Mouse (Mus musculus) stomach, embryonic 14.5 days (tissue): ENCODE data around the gene Fbxw8. TPM values are rescaled to one million over a fixed set of nuclear protein-coding genes. Genes with fewer than 3 reads are reported as not detected.

Experiments used
- ATAC-seq: fragments of 200-750 bp; cut with Nextera tagmentation; 2 replicates; pipeline ENCODE4 v1.8.0; 2017; ENCODE audit warnings: low read depth, moderate TSS enrichment; ENCODE audit not compliant: insufficient number of reproducible peaks, insufficient read depth, low FRiP score
- H3K27ac ChIP-seq: fragments of 300-500 bp; sonication (generic); 2 replicates; pipeline ENCODE4 v1.5.1; 2014; ENCODE audit warnings: mild to moderate bottlenecking, low read length, moderate library complexity, mixed read lengths
- H3K27me3 ChIP-seq: fragments of 300-500 bp; sonication (generic); 2 replicates; pipeline ENCODE4 v1.6.1; 2014; ENCODE audit warnings: low read length, control low read depth, mixed read lengths; ENCODE audit not compliant: control insufficient read depth, insufficient read depth
- H3K36me3 ChIP-seq: fragments of 300-500 bp; sonication (generic); 2 replicates; pipeline ENCODE4 v1.6.1; 2014; ENCODE audit warnings: mild to moderate bottlenecking, control low read depth, low read length, moderate library complexity, mixed read lengths; ENCODE audit not compliant: control insufficient read depth, insufficient read depth
- H3K4me1 ChIP-seq: fragments of 300-500 bp; sonication (generic); 2 replicates; pipeline ENCODE4 v1.6.1; 2014; ENCODE audit warnings: low read length, control low read depth, mixed read lengths; ENCODE audit not compliant: control insufficient read depth, insufficient read depth
- H3K4me2 ChIP-seq: fragments of 300-500 bp; sonication (generic); replicated peaks from 2 replicates; pipeline ENCODE4 v1.6.1; 2014; ENCODE audit warnings: low read depth, low read length, control low read depth
- H3K4me3 ChIP-seq: fragments of 300-500 bp; sonication (generic); 2 replicates; pipeline ENCODE4 v1.5.1; 2014; ENCODE audit warnings: low read depth, low read length, control low read depth
- H3K9ac ChIP-seq: fragments of 300-500 bp; sonication (generic); replicated peaks from 2 replicates; pipeline ENCODE4 v1.6.1; 2014; ENCODE audit warnings: low read depth, mild to moderate bottlenecking, control low read depth, low read length, moderate library complexity, mixed read lengths
- H3K9me3 ChIP-seq: fragments of 300-500 bp; sonication (generic); 2 replicates; pipeline ENCODE4 v1.6.1; 2016; ENCODE audit warnings: low read depth, low read length, control low read depth; ENCODE audit not compliant: control insufficient read depth
- WGBS: fragments of 180-500 bp; shearing (Covaris S2); extraction: QIAGEN DNeasy Blood & Tissue Kit; methylation state at CpG from one replicate; pipeline ENCODE4 v1.1.7; 2014; 5-methylcytosine and 5-hydroxymethylcytosine counted together
- polyA plus RNA-seq: library from polyadenylated mRNA; unstranded; fragments of >200 nt; fragmentation: Nextera tagmentation; extraction: Ambion mirVana; gene quantifications from 2 replicates; pipeline ENCODE4 v1.2.1, GENCODE M21; 2014

Gene Fbxw8
- 22.5 and 23.9 TPM in 2 replicates for polyA plus RNA-seq

DNA sequence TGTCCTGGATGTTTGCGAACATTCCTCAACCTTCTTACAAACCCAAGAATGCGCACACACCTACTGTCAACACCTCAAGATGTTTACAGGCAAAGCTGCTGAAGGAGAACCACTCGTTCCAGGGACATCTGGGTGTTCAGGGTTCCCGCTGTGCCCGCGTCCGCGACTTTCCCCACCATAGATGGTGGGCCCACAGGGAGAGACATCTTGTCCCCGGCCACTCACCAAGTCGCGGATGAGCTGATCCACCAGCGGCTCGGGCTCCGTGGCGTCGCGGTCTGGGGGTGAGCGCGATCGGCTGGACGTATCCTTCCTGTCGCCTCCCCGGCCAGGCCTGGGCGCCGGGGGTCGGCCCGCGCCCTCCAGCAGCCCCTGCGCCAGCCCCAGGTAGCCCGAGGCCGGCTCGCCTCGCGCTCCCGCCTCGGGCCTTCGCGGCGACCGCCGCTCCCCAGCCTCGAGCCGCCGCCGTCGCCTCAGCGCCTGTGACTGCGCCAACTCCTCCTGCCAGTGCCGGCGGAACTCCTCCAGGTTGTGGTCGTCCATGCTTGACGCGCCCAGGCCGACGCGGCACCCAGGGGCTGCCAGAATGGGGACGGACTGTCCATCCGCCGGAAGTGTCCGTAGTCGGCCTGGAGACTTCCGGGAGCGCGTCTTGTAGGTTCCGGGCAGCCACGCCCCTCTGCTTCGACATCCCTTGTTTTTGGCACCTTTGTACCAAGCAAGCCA, at the start of gene Fbxw8:
Gene Fbxw8 (minus strand): TSS at position 626 of the 726 bp plus-strand sequence.
- H3K4me2 ChIP-seq, result peak within 1 kb of the TSS; percentile 64
- peaks cover 8% of the 10 kb centered on the region; the same call in 1 of the 2 replicates for H3K4me1 ChIP-seq
- under 1% methylated on average over 65 of the region's 67 CpGs for WGBS
- no peak within 1 kb of the TSS for H3K27ac ChIP-seq
- no peaks in the 10 kb centered on the region for H3K9me3 ChIP-seq
- peak; percentile 85 for ATAC-seq
- peak within 1 kb of the TSS; percentile 84 for H3K9ac ChIP-seq
- peaks cover 9% of the 10 kb centered on the region; the same call in 1 of the 2 replicates for H3K36me3 ChIP-seq
- peak within 1 kb of the TSS; percentile 96 for H3K4me3 ChIP-seq
- H3K27me3 ChIP-seq, result no peaks in the 10 kb centered on the region

- Histone ChIP-seq H3K9me3 (no peaks in the 10 kb centered on the region), H3K9ac (no peak overlapping the region), H3K4me1 (no peaks in the 10 kb centered on the region), H3K4me3 (no peak overlapping the region), H3K36me3 (no peaks in the 10 kb centered on the region), H3K27me3 (no peaks in the 10 kb centered on the region), H3K4me2 (no peak overlapping the region), H3K27ac (no peak overlapping the region)
- ATAC-seq, result no peak
- 45% methylated on average over 16 of the region's 16 CpGs for WGBS
Observed at GRCm38 (mm10) chr5:118204675-118205440, 49.6 kb upstream of the Fbxw8 start.

DNA sequence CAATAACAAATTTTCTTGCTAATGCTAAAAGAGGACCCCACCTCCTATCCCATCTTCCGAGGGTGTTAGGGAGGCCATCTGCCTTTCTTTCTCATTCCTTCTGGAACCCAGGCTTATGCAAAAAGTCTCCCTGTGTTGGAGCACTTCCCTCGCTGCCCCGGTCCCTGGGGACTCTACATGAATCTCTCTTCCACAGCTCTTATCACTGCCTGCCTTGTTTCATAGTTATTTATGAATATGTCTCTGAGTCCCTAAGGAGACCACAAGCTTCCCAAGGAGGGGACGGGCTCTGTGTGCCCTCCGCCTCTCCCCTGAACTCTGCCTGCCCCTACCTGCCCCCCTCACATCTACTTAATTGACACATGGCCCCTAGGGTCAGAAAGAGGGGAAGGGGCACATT, 44.4 kb upstream of the Fbxw8 start:
- no peaks in the 10 kb centered on the region for H3K4me1 ChIP-seq
- no peak overlapping the region for H3K27ac ChIP-seq
- no peak overlapping the region for H3K4me3 ChIP-seq
- no peak overlapping the region for H3K4me2 ChIP-seq
- no peak overlapping the region for H3K9ac ChIP-seq
- H3K27me3 ChIP-seq, result no peaks in the 10 kb centered on the region
- WGBS, result 58% methylated on average over 5 of the region's 5 CpGs
- H3K36me3 ChIP-seq, result no peaks in the 10 kb centered on the region
- no peak for ATAC-seq
- no peaks in the 10 kb centered on the region for H3K9me3 ChIP-seq

DNA sequence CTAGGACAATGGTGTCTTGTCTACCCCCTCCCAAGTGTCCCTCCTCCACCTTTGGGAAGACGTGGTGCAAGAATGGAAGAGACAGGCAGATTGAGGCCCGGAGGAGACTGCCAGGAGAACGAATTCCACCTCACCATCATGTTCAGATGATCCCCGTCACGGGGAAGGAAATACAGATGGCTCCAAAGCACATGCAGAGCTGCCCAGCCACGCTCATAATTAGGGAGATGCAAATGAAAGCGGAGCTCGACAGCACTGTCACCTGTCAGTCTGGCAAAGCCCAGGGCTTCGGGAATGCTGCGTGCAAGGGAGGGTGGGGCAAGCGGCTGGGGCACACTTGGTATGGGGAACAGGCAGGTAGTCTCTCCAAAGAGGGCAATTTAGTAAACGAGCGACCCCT, 42.2 kb upstream of the Fbxw8 start:
- Histone ChIP-seq H3K27me3 (no peaks in the 10 kb centered on the region), H3K4me1 (no peaks in the 10 kb centered on the region), H3K9ac (no peak overlapping the region), H3K9me3 (no peaks in the 10 kb centered on the region), H3K4me3 (no peak overlapping the region), H3K36me3 (no peaks in the 10 kb centered on the region), H3K27ac (no peak overlapping the region), H3K4me2 (no peak overlapping the region)
- 72% methylated on average over 13 of the region's 13 CpGs for WGBS
- ATAC-seq, result no peak

- H3K9ac ChIP-seq, result no peak overlapping the region
- no peak overlapping the region for H3K27ac ChIP-seq
- no peak overlapping the region for H3K4me2 ChIP-seq
- no peak overlapping the region for H3K4me3 ChIP-seq
- no peak for ATAC-seq
- WGBS, result 28% methylated on average over 18 of the region's 18 CpGs
- H3K27me3 ChIP-seq, result no peaks in the 10 kb centered on the region
- no peaks in the 10 kb centered on the region for H3K4me1 ChIP-seq
- H3K9me3 ChIP-seq, result no peaks in the 10 kb centered on the region
- H3K36me3 ChIP-seq, result no peaks in the 10 kb centered on the region
Observed at GRCm38 (mm10) chr5:118192221-118192620, 37.0 kb upstream of the Fbxw8 start.

DNA sequence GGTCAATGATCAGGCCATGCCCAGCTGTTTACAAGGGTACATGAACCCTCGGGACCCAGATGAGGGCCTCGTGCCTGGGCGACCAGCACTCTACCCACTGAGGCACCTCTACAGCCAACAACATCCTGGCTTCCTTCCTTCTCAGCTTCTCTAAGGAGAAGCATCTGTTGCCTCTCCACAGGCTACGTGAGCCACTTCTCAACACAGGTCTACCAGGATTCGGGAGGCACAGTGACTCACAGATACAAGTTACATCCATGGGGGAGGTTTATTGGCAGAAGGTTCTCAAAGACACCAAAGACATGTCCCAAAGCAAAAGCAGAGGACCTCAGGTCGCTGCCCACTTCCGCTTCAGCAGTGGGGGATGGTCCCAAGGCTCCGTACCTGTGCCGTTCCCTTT, 35.2 kb upstream of the Fbxw8 start:
- no peak overlapping the region for H3K27ac ChIP-seq
- H3K4me3 ChIP-seq, result no peak overlapping the region
- no peak for ATAC-seq
- no peaks in the 10 kb centered on the region for H3K4me1 ChIP-seq
- no peaks in the 10 kb centered on the region for H3K27me3 ChIP-seq
- no peak overlapping the region for H3K9ac ChIP-seq
- 71% methylated on average over 9 of the region's 9 CpGs for WGBS
- no peaks in the 10 kb centered on the region for H3K36me3 ChIP-seq
- H3K9me3 ChIP-seq, result no peaks in the 10 kb centered on the region
- H3K4me2 ChIP-seq, result no peak overlapping the region

- H3K36me3 ChIP-seq, result no peaks in the 10 kb centered on the region
- 63% methylated on average over 6 of the region's 6 CpGs for WGBS
- H3K4me1 ChIP-seq, result no peaks in the 10 kb centered on the region
- H3K27ac ChIP-seq, result no peak overlapping the region
- ATAC-seq, result no peak
- H3K9me3 ChIP-seq, result no peaks in the 10 kb centered on the region
- H3K9ac ChIP-seq, result no peak overlapping the region
- no peak overlapping the region for H3K4me3 ChIP-seq
- H3K27me3 ChIP-seq, result no peaks in the 10 kb centered on the region
- H3K4me2 ChIP-seq, result no peak overlapping the region
Observed at GRCm38 (mm10) chr5:118188356-118188755, 33.1 kb upstream of the Fbxw8 start.

GRCm38 (mm10) chr5:118186903-118187633, 31.8 kb upstream of the Fbxw8 start:
- WGBS, result 81% methylated on average over 9 of the region's 9 CpGs
- Histone ChIP-seq H3K4me2 (no peak overlapping the region), H3K9ac (no peak overlapping the region), H3K9me3 (no peaks in the 10 kb centered on the region), H3K27ac (no peak overlapping the region), H3K36me3 (no peaks in the 10 kb centered on the region), H3K4me3 (no peak overlapping the region), H3K27me3 (no peaks in the 10 kb centered on the region), H3K4me1 (no peaks in the 10 kb centered on the region)
- ATAC-seq, result no peak
